Mouse (Mus musculus): Measurements from ENCODE around the gene Fignl2.

- TF ChIP-seq ZNF384 (IDR thresholded peaks at IDR 0.05; ENCODE audit: low read depth, low read length): no peak
- TF ChIP-seq CTCF (conservative IDR thresholded peaks at IDR 0.05 in 1 of 2, IDR thresholded peaks at IDR 0.05 in 1 of 2; ENCODE audit: low read depth in 2 of 2, low read length in 2 of 2): peak in 1 of 2 experiments; percentile 55; a peak in 2 of 4 replicates
- no peak for TF ChIP-seq GABPA (IDR thresholded peaks at IDR 0.05; ENCODE audit: insufficient replicate concordance, low read depth, low read length)
These were observed 29.7 kb upstream of the Fignl2 start for GRCm38 (mm10) chr15:101107906-101108671.
